Mouse (Mus musculus): ENCODE measurements around the gene Samsn1.

- TF ChIP-seq EP300 (optimal IDR thresholded peaks at IDR 0.05) (no peak), CTCF (IDR thresholded peaks at IDR 0.05; ENCODE audit: low read depth) (no peak)
These were observed 19.8 kb downstream of the Samsn1 start for GRCm38 (mm10) chr16:76002287-76002686.
